Mouse (Mus musculus): Measurements from ENCODE around the gene Flad1. TPM values are rescaled to one million over a fixed set of nuclear protein-coding genes. Genes with fewer than 3 reads are reported as not detected.

The Flad1 gene
- total RNA-seq, 4 experiments from 2014 or later = 30.8 to 39.9 (median 35.6) TPM

GRCm38 (mm10) chr3:89383651-89384255 lies 27.9 kb downstream of the Flad1 start:
- no peak for DNase-seq (ENCODE audit: low spot score in 2 of 2)

- DNase-seq (ENCODE audit: low spot score in 2 of 2) = no peak
Measured at GRCm38 (mm10) chr3:89382950-89383349, 28.7 kb downstream of the Flad1 start.

- DNase-seq (ENCODE audit: low spot score in 2 of 2) = no peak
Measured at GRCm38 (mm10) chr3:89382033-89382882, 29.4 kb downstream of the Flad1 start.

- no peak for DNase-seq (ENCODE audit: low spot score in 2 of 2)
Measured at GRCm38 (mm10) chr3:89381233-89381632, 30.4 kb downstream of the Flad1 start.

GRCm38 (mm10) chr3:89380711-89381110 lies 31.0 kb downstream of the Flad1 start:
- no peak for DNase-seq (ENCODE audit: low spot score in 2 of 2)

GRCm38 (mm10) chr3:89380291-89380690 lies 31.4 kb downstream of the Flad1 start:
- no peak for DNase-seq (ENCODE audit: low spot score in 2 of 2)

GRCm38 (mm10) chr3:89379388-89380131 lies 32.1 kb downstream of the Flad1 start:
- no peak for DNase-seq (ENCODE audit: low spot score in 2 of 2)

GRCm38 (mm10) chr3:89378394-89379067 lies 33.1 kb downstream of the Flad1 start:
- DNase-seq (ENCODE audit: low spot score in 2 of 2) = peak; percentile 59 to 64

GRCm38 (mm10) chr3:89377831-89378230 lies 33.8 kb downstream of the Flad1 start:
- DNase-seq (ENCODE audit: low spot score in 2 of 2) = no peak

- no peak for DNase-seq (ENCODE audit: low spot score in 2 of 2)
Measured at GRCm38 (mm10) chr3:89373581-89374231, 38.0 kb downstream of the Flad1 start.

- no peak for DNase-seq (ENCODE audit: low spot score in 2 of 2)
Measured at GRCm38 (mm10) chr3:89367338-89367737, 44.3 kb downstream of the Flad1 start.

GRCm38 (mm10) chr3:89365486-89366414 lies 45.9 kb downstream of the Flad1 start:
- DNase-seq (ENCODE audit: low spot score in 2 of 2) = no peak

GRCm38 (mm10) chr3:89365153-89365485 lies 46.6 kb downstream of the Flad1 start, which contains the start of gene Dcst1:
Gene Dcst1 (minus strand): TSS chr3:89365253.
- DNase-seq (ENCODE audit: low spot score in 2 of 2) = no peak

GRCm38 (mm10) chr3:89364631-89365030 lies 47.0 kb downstream of the Flad1 start:
- DNase-seq (ENCODE audit: low spot score in 2 of 2) = no peak

- no peak for DNase-seq (ENCODE audit: low spot score in 2 of 2)
Measured at GRCm38 (mm10) chr3:89361675-89362074, 50.0 kb downstream of the Flad1 start, which contains the start of gene Dcst2. Gene Dcst2 (plus strand): TSS chr3:89361975.

GRCm38 (mm10) chr3:89360237-89360636 lies 51.4 kb downstream of the Flad1 start:
- DNase-seq (ENCODE audit: low spot score in 2 of 2) = no peak

GRCm38 (mm10) chr3:89359630-89360029 lies 52.0 kb downstream of the Flad1 start:
- no peak for DNase-seq (ENCODE audit: low spot score in 2 of 2)

- DNase-seq (ENCODE audit: low spot score in 2 of 2) = no peak
Measured at GRCm38 (mm10) chr3:89356029-89356428, 55.6 kb downstream of the Flad1 start.

GRCm38 (mm10) chr3:89355512-89355902 lies 56.2 kb downstream of the Flad1 start:
- DNase-seq (ENCODE audit: low spot score in 2 of 2) = no peak

Measured in left cerebral cortex, adult 8-10 months (tissue).